Mouse (Mus musculus): ENCODE measurements around the gene Scgb1b19.
"Not testable (repeated sequence)": the region's sequence is repeated elsewhere in the genome, so short reads cannot be mapped to it uniquely, and the experiment has no call there.

Scgb1b19 gene

GRCm38 (mm10) chr7:33286991-33287390, at the start of gene Scgb1b19:
Gene Scgb1b19 (plus strand): TSS chr7:33287291.
- not testable (repeated sequence) for DNase-seq (ENCODE audit: low read depth)

GRCm38 (mm10) chr7:33280238-33280637, 6.9 kb upstream of the Scgb1b19 start, which contains the start of gene Scgb2b19:
Gene Scgb2b19 (minus strand): TSS chr7:33280338.
- DNase-seq (ENCODE audit: low read depth), result not testable (repeated sequence)
